Mouse (Mus musculus) activated CD4-positive, CD25-positive, alpha-beta regulatory T cell (primary cell): ENCODE data around the gene Brinp1. TPM values are rescaled to one million over a fixed set of nuclear protein-coding genes. Genes with fewer than 3 reads are reported as not detected.

Experiments
- polyA plus RNA-seq, 2 experiments: library from polyadenylated mRNA; unstranded; fragments of 100-300 nt; shearing (Covaris generic); gene quantifications; one replicate each; pipeline ENCODE4 v1.2.1; 2017

The Brinp1 gene
- polyA plus RNA-seq: under 1 TPM in 1 of 2 experiments, not detected in 1; 0.05 TPM

DNA sequence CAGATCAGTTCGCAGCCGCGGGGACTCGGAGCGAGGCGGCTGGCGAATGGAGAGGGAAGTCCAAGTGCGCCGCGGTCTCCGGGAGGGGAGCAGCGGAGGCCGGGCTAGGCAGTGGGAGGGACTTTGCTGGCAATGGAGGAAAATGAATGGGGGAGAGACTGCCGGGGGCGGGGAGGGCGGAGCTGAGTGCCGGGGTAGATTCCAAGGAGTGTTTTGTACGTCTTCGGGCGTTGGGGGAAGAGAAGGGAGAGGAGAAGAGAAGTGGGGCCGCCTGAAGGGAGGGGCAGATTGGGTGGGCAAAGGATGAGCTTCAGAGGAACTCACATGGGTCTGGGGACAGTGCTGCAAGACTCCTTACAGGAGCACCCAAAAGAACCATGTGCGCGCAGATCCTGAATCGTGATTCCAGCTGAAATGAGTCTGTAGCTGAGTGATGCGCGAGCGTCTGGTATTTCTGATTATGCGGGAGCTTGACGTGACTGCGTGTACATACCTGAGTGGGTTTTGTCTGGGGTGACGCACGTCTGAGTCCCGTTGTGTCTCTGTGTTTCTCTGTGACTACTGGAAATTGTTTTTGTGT lies at the start of gene Brinp1:
Gene Brinp1 (minus strand): TSS at position 76 of the 580 bp plus-strand sequence.

